Mouse (Mus musculus) stomach, postnatal 0 days (tissue): ENCODE data around the gene Nim1k. TPM values are rescaled to one million over a fixed set of nuclear protein-coding genes. Genes with fewer than 3 reads are reported as not detected.

Source experiments
- ATAC-seq: fragments of 200-750 bp; cut with Nextera tagmentation; 2 replicates; pipeline ENCODE4 v1.8.0; 2017; ENCODE audit not compliant: low FRiP score, low TSS enrichment
- DNase-seq: peaks from one replicate; pipeline ENCODE4 v3.0.0-alpha.2; 2016; ENCODE audit warnings: low spot score
- H3K27ac ChIP-seq: fragments of 300-500 bp; sonication (generic); replicated peaks from 2 replicates; pipeline ENCODE4 v1.5.1; 2014; ENCODE audit warnings: mild to moderate bottlenecking, control low read depth
- H3K27me3 ChIP-seq: fragments of 300-500 bp; sonication (generic); 2 replicates; pipeline ENCODE4 v1.6.1; 2014; ENCODE audit warnings: low read length; ENCODE audit not compliant: control insufficient read depth, insufficient read depth
- H3K36me3 ChIP-seq: fragments of 300-500 bp; sonication (generic); 2 replicates; pipeline ENCODE4 v1.6.1; 2014; ENCODE audit warnings: low read length, mixed read lengths; ENCODE audit not compliant: control insufficient read depth, insufficient read depth
- H3K4me1 ChIP-seq: fragments of 300-500 bp; sonication (generic); replicated peaks from 2 replicates; pipeline ENCODE4 v1.6.1; 2014; ENCODE audit warnings: antibody characterized with exemption; ENCODE audit not compliant: control insufficient read depth, insufficient read depth
- H3K4me2 ChIP-seq: fragments of 300-500 bp; sonication (generic); replicated peaks from 2 replicates; pipeline ENCODE4 v1.6.1; 2014; ENCODE audit warnings: low read depth, mild to moderate bottlenecking, control low read depth, moderate library complexity
- H3K4me3 ChIP-seq: fragments of 300-500 bp; sonication (generic); 2 replicates; pipeline ENCODE4 v1.5.1; 2014; ENCODE audit warnings: low read depth, low read length, control low read depth
- H3K9ac ChIP-seq: fragments of 300-500 bp; sonication (generic); 2 replicates; pipeline ENCODE4 v1.6.1; 2014; ENCODE audit warnings: mild to moderate bottlenecking, low read length, control low read depth, mixed read lengths
- H3K9me3 ChIP-seq: fragments of 300-500 bp; sonication (generic); 2 replicates; pipeline ENCODE4 v1.6.1; 2016; ENCODE audit warnings: low read length; ENCODE audit not compliant: control insufficient read depth
- CTCF ChIP-seq: IDR thresholded peaks from 2 replicates; pipeline ENCODE4 v1.5.1; 2016; ENCODE audit warnings: antibody characterized with exemption, low read depth, mild to moderate bottlenecking, moderate library complexity
- EP300 ChIP-seq: optimal IDR thresholded peaks from 2 replicates; pipeline ENCODE3; 2016; ENCODE audit warnings: antibody characterized with exemption
- WGBS: fragments of 180-500 bp; shearing (Covaris S2); extraction: QIAGEN DNeasy Blood & Tissue Kit; methylation state at CpG from one replicate; pipeline ENCODE4 v1.1.7; 2014; 5-methylcytosine and 5-hydroxymethylcytosine counted together
- polyA plus RNA-seq: library from polyadenylated mRNA; unstranded; fragments of >200 nt; fragmentation: Nextera tagmentation; extraction: Ambion mirVana; gene quantifications from 2 replicates; pipeline ENCODE4 v1.2.1, GENCODE M21; 2015

Gene Nim1k
- polyA plus RNA-seq, 1 experiment from 2014 or later, result 0.53 TPM

DNA sequence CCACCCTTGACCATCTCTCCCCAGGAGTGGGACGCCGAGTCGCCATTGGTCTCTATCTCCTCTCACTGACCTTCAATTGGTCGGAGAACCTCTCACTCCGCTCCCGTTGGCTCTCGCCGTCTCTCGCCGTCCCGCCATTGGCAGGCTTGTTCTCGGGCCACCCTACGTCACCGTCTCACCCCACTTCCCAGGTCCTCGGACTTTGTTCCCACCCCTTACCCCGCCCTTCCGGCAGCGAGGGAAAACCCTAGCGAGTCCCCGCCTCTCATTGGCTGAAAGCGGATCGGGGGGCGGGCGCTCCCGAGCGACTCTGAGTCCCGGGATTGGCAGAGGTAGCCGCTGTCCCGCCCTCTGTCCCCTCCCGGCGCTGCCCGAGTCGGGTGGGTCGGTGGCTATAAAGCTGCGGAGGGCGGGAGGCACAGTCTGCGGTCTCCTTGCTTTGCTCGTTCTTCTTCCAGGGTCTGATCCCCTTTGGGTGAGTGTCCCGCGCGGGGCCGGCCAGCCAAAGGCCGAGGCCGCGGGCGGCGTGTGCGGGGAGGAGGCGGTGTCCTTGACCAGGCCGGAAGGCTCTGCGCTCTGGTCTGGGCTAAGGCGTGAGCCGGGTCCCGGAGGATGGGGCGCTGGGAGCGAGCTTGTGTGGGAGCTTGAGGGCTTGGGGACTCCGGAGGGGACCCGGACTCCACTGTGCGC, 65.5 kb downstream of the Nim1k start, which contains the start of gene Hmgcs1:
Gene Hmgcs1, plus strand, starts transcription at position 341 of the 690 bp plus-strand sequence.
- ATAC-seq, result peak; percentile 100
- under 1% methylated on average over 55 of the region's 59 CpGs for WGBS
- 0 out of 2 replicates have a peak, but pooled peaks cover 2% of the 10 kb centered on the region for H3K4me1 ChIP-seq

GRCm38 (mm10) chr13:119689709-119690038, 66.0 kb downstream of the Nim1k start:
- 0 out of 2 replicates have a peak, but pooled peaks cover 2% of the 10 kb centered on the region for H3K4me1 ChIP-seq
- DNase-seq, result no peak
- TF ChIP-seq EP300 (no peak), CTCF (no peak)
- peak overlapping the region; percentile 39 for H3K4me2 ChIP-seq
- peak overlapping the region; percentile 94 for H3K4me3 ChIP-seq
- ATAC-seq, result no peak
- no peaks in the 10 kb centered on the region for H3K27me3 ChIP-seq
- no peak overlapping the region for H3K9ac ChIP-seq
- WGBS, result 7% methylated on average over 5 of the region's 5 CpGs
- no peaks in the 10 kb centered on the region for H3K36me3 ChIP-seq
- H3K9me3 ChIP-seq, result no peaks in the 10 kb centered on the region
- 0 out of 2 replicates have a peak overlapping the region, but pooled peaks have one; percentile 41 for H3K27ac ChIP-seq

More for the DNA sequence above, 65.5 kb downstream of the Nim1k start, which contains the start of gene Hmgcs1:
- H3K4me3 ChIP-seq, result peak within 1 kb of the TSS; percentile 94
- DNase-seq, result peak; percentile 100
- no peaks in the 10 kb centered on the region for H3K9me3 ChIP-seq
- H3K36me3 ChIP-seq, result no peaks in the 10 kb centered on the region
- peak within 1 kb of the TSS; percentile 90 for H3K9ac ChIP-seq
- no peaks in the 10 kb centered on the region for H3K27me3 ChIP-seq
- peak within 1 kb of the TSS; percentile 95 for H3K27ac ChIP-seq
- TF ChIP-seq CTCF (no peak), EP300 (peak; percentile 97)
- H3K4me2 ChIP-seq, result peak within 1 kb of the TSS; percentile 73

DNA sequence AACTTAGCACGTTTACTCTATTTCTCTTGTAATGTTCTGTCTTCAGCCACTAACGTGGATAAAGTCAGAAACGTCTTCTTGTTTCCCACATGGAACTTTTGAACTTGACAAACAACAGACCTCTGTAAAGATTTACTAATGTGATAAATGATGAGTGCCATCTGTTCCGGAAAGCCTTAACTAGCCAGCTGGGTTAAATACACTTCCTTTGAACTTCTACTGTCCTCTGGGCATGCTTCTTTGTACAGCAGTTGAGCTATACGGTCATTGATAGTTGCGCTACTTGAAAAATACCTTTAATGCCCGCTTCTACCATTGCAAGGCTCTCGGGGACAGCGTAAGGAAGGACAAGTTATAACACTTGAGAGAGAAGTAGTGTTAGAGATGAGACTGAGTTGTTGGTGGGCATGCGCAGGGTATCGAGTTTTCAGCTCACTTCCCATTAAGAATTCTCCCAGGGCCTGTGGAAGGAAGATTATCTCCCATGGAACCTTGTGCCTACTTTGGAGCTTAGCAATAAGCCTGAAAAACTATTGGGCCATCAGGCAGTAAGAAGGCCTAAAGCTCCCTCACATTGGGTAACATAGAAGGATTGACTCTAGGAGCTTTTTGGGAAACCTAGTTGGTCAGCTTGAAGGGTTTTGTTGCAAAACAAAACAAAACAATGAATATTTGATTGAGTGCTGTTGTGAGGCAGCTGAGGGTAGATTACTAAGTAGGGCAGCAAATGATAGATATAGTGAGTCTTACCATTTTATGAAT, 71.1 kb downstream of the Nim1k start:
- Histone ChIP-seq H3K27me3 (no peaks in the 10 kb centered on the region), H3K9ac (no peak overlapping the region), H3K9me3 (no peaks in the 10 kb centered on the region), H3K4me2 (no peak overlapping the region), H3K4me3 (no peak overlapping the region), H3K27ac (no peak overlapping the region), H3K4me1 (no peaks in the 10 kb centered on the region), H3K36me3 (no peaks in the 10 kb centered on the region)
- DNase-seq (no peak), ATAC-seq (no peak)
- TF ChIP-seq CTCF (no peak), EP300 (no peak)
- WGBS, result 62% methylated on average over 11 of the region's 11 CpGs

DNA sequence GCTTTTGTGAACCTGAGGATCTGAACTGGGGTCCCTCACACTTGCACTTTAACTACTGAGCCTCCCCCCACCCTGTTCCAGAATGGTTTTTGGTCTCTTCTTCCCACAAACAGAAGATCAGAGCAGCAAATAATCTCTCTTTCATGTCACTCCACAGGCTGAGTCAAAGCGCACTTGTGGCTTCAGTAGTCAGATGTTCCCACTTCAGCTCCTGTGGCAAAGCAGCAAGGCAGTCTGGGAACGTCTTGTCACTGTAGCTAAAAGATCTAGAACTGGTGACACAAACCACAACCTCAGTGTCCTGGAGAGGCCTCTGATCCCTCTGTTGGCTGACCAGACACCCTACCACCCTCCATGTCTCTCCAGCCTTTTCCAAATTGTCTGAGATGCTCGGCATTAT, 74.5 kb downstream of the Nim1k start:
- no peak overlapping the region for H3K4me3 ChIP-seq

GRCm38 (mm10) chr13:119679721-119680120, 76.0 kb downstream of the Nim1k start:
- Histone ChIP-seq H3K36me3 (no peaks in the 10 kb centered on the region), H3K27ac (no peak overlapping the region), H3K4me2 (no peak overlapping the region), H3K9me3 (no peaks in the 10 kb centered on the region), H3K27me3 (no peaks in the 10 kb centered on the region), H3K4me1 (no peaks in the 10 kb centered on the region), H3K4me3 (no peak overlapping the region), H3K9ac (no peak overlapping the region)
- TF ChIP-seq CTCF (no peak), EP300 (no peak)
- 64% methylated on average over 2 of the region's 2 CpGs for WGBS
- DNase-seq, result no peak
- ATAC-seq, result no peak

More for the DNA sequence above, 74.5 kb downstream of the Nim1k start:
- no peak overlapping the region for H3K9ac ChIP-seq
- H3K4me1 ChIP-seq, result no peaks in the 10 kb centered on the region
- no peak overlapping the region for H3K4me2 ChIP-seq
- 65% methylated on average over 3 of the region's 3 CpGs for WGBS
- TF ChIP-seq CTCF (no peak), EP300 (no peak)
- no peaks in the 10 kb centered on the region for H3K9me3 ChIP-seq
- no peak overlapping the region for H3K27ac ChIP-seq
- no peaks in the 10 kb centered on the region for H3K36me3 ChIP-seq
- no peaks in the 10 kb centered on the region for H3K27me3 ChIP-seq
- DNase-seq (no peak), ATAC-seq (no peak)

- no peak overlapping the region for H3K4me2 ChIP-seq
- H3K27ac ChIP-seq, result no peak overlapping the region
- H3K36me3 ChIP-seq, result no peaks in the 10 kb centered on the region
- no peaks in the 10 kb centered on the region for H3K9me3 ChIP-seq
- no peak overlapping the region for H3K4me3 ChIP-seq
- ATAC-seq (no peak), DNase-seq (no peak)
- TF ChIP-seq EP300 (no peak), CTCF (no peak)
- H3K4me1 ChIP-seq, result no peaks in the 10 kb centered on the region
- 46% methylated on average over 8 of the region's 8 CpGs for WGBS
- H3K27me3 ChIP-seq, result no peaks in the 10 kb centered on the region
- no peak overlapping the region for H3K9ac ChIP-seq
Observed at GRCm38 (mm10) chr13:119678794-119679193, 76.9 kb downstream of the Nim1k start.
